Mouse (Mus musculus): ENCODE data around the gene Hic2.
"Not testable (repeated sequence)": the region's sequence is repeated elsewhere in the genome, so short reads cannot be mapped to it uniquely, and the experiment has no call there.

The Hic2 gene

GRCm38 (mm10) chr16:17232794-17233701 lies at the start of gene Hic2:
Hic2 (plus strand) TSS chr16:17233572.
- peak; percentile 92 for DNase-seq

GRCm38 (mm10) chr16:17185475-17185874 lies 47.9 kb upstream of the Hic2 start:
- DNase-seq, result no peak

GRCm38 (mm10) chr16:17193823-17194222 lies 39.5 kb upstream of the Hic2 start:
- no peak for DNase-seq

- DNase-seq, result no peak
These were observed 33.0 kb upstream of the Hic2 start for GRCm38 (mm10) chr16:17200121-17200952.

- DNase-seq, result peak; percentile 84
These were observed 32.2 kb upstream of the Hic2 start for GRCm38 (mm10) chr16:17200953-17201707.

GRCm38 (mm10) chr16:17201977-17202376 lies 31.4 kb upstream of the Hic2 start:
- no peak for DNase-seq

- DNase-seq, result no peak
These were observed 30.8 kb upstream of the Hic2 start, which contains the start of gene Ube2l3 for GRCm38 (mm10) chr16:17202549-17202948. Ube2l3 (minus strand) TSS chr16:17202649.

GRCm38 (mm10) chr16:17204990-17205389 lies 28.4 kb upstream of the Hic2 start:
- peak; percentile 64 to 69 for DNase-seq

- peak; percentile 79 for DNase-seq
These were observed 24.7 kb upstream of the Hic2 start, which contains the start of gene Rimbp3 for GRCm38 (mm10) chr16:17208389-17209361. Rimbp3 (plus strand) TSS chr16:17208603.

- DNase-seq, result peak in 1 of 2 experiments; percentile 37
These were observed 23.9 kb upstream of the Hic2 start for GRCm38 (mm10) chr16:17209404-17209960.

GRCm38 (mm10) chr16:17209981-17210838 lies 23.2 kb upstream of the Hic2 start:
- peak; percentile 91 to 92 for DNase-seq

- DNase-seq, result no peak
These were observed 16.3 kb upstream of the Hic2 start for GRCm38 (mm10) chr16:17216934-17217633.

GRCm38 (mm10) chr16:17220127-17220733 lies 13.1 kb upstream of the Hic2 start:
- no peak for DNase-seq

GRCm38 (mm10) chr16:17222197-17222596 lies 11.2 kb upstream of the Hic2 start:
- DNase-seq, result peak; percentile 98 to 99

GRCm38 (mm10) chr16:17225584-17225983 lies 7.8 kb upstream of the Hic2 start:
- DNase-seq, result no peak

- no peak for DNase-seq
These were observed 6.9 kb upstream of the Hic2 start for GRCm38 (mm10) chr16:17226496-17226895.

- DNase-seq, result not testable (repeated sequence)
These were observed 1.8 kb upstream of the Hic2 start for GRCm38 (mm10) chr16:17231523-17231922.

- peak; percentile 45 to 49 for DNase-seq
These were observed 528 bp downstream of the Hic2 start for GRCm38 (mm10) chr16:17233702-17234498.
